ENCODE assay signal across 25 mouse cellular contexts in the genomic region with DNA sequence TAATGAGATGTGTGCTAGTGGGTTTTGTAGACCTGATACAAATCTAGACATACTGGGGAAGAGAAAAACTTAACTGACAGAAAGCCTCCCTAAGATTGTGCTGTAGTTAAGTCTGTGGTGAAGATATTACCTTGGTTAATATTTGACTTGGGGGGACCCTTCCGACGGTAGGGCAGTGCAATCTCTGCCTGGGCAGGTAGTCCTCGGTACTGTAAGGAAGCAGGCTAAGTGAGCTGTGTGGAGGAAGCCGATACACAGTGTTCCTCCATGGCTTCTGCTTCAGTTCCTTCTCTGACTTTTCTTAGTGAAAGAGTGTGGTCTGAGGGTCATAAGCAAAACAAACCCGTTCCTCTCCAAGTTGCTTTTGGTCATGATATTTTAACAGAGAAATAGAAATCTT.
"Had no signal": no experiment of that assay in that cellular context is flagged by ENCODE, and none has a peak within 500 bp of the region (broad histone marks: within the 10 kb centered on the region; RNA-seq: fewer than 3 reads in every experiment).

No protein-coding gene starts in this region.

- H3K27me3 ChIP-seq: forebrain, embryonic 15.5 days; hindbrain, embryonic 12.5 days; limb, embryonic 13.5 days; limb, embryonic 15.5 days; liver, embryonic 12.5 days had no signal

- H3K9ac ChIP-seq: forebrain, embryonic 15.5 days; heart, embryonic 12.5 days; hindbrain, embryonic 12.5 days; hindbrain, embryonic 14.5 days; limb, embryonic 13.5 days; limb, embryonic 15.5 days; liver, embryonic 12.5 days; liver, embryonic 14.5 days had no signal

- H3K4me2 ChIP-seq: forebrain, embryonic 15.5 days; heart, embryonic 12.5 days; hindbrain, embryonic 12.5 days; hindbrain, embryonic 14.5 days; limb, embryonic 13.5 days; limb, embryonic 15.5 days; liver, embryonic 12.5 days had no signal

- H3K36me3 ChIP-seq: forebrain, embryonic 15.5 days; heart, embryonic 10.5 days; heart, embryonic 12.5 days; hindbrain, embryonic 10.5 days; hindbrain, embryonic 12.5 days; limb, embryonic 13.5 days; limb, embryonic 15.5 days; liver, embryonic 12.5 days had no signal

- DNase-seq: gastrocnemius, adult 2 months; gastrocnemius, postnatal 10 days; gastrocnemius, postnatal 25 days; heart, adult 18-20 months; heart, postnatal 10 days; heart, postnatal 4 days; kidney, adult 11 months; kidney, adult 2 months; kidney, postnatal 10 days; kidney, postnatal 36 days; layer of hippocampus, adult 9-11 months; layer of hippocampus, postnatal 36 days; left cerebral cortex, postnatal 4 days had no signal

- H3K4me3 ChIP-seq: forebrain, embryonic 15.5 days; gastrocnemius, adult 2 months; heart, embryonic 10.5 days; heart, embryonic 12.5 days; hindbrain, embryonic 10.5 days; hindbrain, embryonic 12.5 days; limb, embryonic 13.5 days; limb, embryonic 15.5 days; liver, embryonic 12.5 days had no signal

- H3K27ac ChIP-seq: forebrain, embryonic 15.5 days; gastrocnemius, adult 2 months; heart, embryonic 10.5 days; hindbrain, embryonic 10.5 days; hindbrain, embryonic 12.5 days; hindbrain, embryonic 14.5 days; limb, embryonic 13.5 days; limb, embryonic 15.5 days; liver, embryonic 12.5 days; liver, embryonic 14.5 days had no signal

- H3K4me1 ChIP-seq: forebrain, embryonic 15.5 days; heart, embryonic 10.5 days; heart, embryonic 12.5 days; hindbrain, embryonic 10.5 days; hindbrain, embryonic 12.5 days; limb, embryonic 13.5 days; limb, embryonic 15.5 days; liver, embryonic 12.5 days had no signal

- H3K9me3 ChIP-seq: forebrain, embryonic 15.5 days; heart, embryonic 10.5 days; heart, embryonic 12.5 days; hindbrain, embryonic 10.5 days; hindbrain, embryonic 12.5 days; limb, embryonic 13.5 days; limb, embryonic 15.5 days; liver, embryonic 12.5 days had no signal

- ATAC-seq: forebrain, embryonic 15.5 days; hindbrain, embryonic 16.5 days; inflammation-experienced regulatory T-cells, adult 6 months; liver, embryonic 12.5 days had no signal
